Mouse (Mus musculus): ENCODE data around the gene Axin2.

- TF ChIP-seq POLR2A (IDR thresholded peaks at IDR 0.05; ENCODE audit: extremely low read depth, insufficient read depth, low read length), result no peak
- TF ChIP-seq CTCF (IDR thresholded peaks at IDR 0.05; ENCODE audit: low read depth, low read length), result no peak
Observed at GRCm38 (mm10) chr11:108891111-108891870, 28.9 kb upstream of the Axin2 start.
